Mouse (Mus musculus): Measurements from ENCODE around the gene S1pr3.

- TF ChIP-seq CTCF (IDR thresholded peaks at IDR 0.05; ENCODE audit: low read depth) (no peak), EP300 (optimal IDR thresholded peaks at IDR 0.05) (no peak)
Measured at GRCm38 (mm10) chr13:51409936-51410481, 1.6 kb downstream of the S1pr3 start.

Data from stomach, postnatal 0 days (tissue).